Mouse (Mus musculus) heart, postnatal 4 days (tissue): ENCODE data around the gene Nkd1. TPM values are rescaled to one million over a fixed set of nuclear protein-coding genes. Genes with fewer than 3 reads are reported as not detected.

Experiments
- DNase-seq: peaks from one replicate; pipeline ENCODE4 v3.0.0; 2021
- total RNA-seq, 2 experiments: library from RNA; stranded (reverse); gene quantifications; 2 replicates each; pipeline ENCODE4 v1.2.3; 2021

Gene Nkd1
- total RNA-seq, 2 experiments from 2014 or later = 8.7 to 10.2 TPM

DNA sequence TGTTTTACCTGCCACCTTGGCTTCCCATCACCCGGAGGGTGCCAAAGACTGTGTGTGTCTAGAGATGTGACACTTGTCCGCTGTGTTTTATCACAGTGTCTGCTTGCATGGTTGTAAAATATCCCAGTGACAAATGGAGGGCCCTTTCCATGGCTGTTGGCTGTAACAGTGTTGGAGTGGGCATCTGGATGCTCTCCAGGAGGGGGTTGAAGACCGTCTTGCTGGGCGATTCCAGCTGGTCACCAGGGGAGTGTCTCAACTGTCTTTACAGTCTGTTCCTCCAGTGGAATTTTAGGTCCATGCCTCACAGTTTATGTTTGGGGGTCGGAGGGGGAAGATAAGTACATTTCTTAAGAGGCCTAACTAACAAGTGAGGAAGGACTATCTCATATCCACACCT lies 99.8 kb downstream of the Nkd1 start:
- no peak for DNase-seq

DNA sequence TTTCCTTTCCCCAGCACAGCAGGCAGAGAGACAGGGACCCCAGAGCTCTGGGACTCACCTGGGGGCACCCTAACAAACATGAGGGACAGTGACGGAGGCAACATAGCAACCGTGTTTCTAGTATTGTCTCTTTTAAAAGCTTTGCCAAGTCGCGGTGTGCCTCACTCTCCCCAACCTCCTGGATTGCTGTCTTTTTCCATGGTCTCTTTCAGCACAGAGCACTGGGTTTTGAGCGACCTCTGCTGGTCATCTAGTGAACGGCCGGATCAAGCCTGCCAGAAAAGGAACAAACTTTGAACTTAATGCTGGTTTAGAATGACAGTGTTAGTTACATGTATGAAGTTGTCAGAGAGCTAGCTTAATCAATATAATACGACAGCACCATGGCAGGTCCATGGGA lies 100.3 kb downstream of the Nkd1 start:
- peak; percentile 87 for DNase-seq

DNA sequence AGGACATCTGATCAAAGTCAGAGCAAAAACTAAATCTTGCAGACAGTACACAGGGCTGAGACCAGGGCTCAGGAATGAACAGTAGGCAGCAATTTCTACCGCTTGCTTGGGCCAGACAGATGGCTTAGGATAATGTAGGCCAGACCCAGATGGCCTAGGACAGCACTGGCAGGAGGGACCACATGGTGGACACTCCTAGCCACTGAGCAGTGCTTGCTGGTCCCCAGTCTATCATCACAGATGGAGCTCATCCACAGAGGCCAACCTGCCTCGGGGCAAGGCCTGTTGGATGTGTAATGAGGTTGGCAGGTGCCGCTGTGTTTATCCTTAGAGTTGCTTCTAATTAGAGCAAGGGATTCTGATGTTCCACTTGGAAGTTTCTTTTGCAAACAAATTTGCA lies 102.2 kb downstream of the Nkd1 start:
- no peak for DNase-seq

DNA sequence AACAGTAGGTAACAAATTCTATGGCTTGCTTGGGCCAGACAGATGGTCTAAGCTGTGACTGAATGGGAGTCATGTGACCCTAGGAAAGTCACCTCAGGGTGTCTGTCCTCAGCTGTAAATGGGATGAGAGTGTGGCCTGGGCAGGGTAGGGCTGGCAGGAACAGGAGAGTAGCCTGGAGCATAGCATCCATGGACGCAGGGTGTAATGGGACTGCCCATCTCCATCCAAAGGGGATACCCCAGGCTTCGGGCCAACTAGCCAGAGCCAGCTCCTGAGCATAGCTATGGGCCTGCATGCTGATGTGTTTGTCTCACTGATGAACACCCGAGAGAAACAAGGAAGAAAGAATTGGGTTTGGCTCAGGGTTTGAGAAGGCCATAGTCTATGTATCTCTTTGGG lies 103.1 kb downstream of the Nkd1 start:
- no peak for DNase-seq

DNA sequence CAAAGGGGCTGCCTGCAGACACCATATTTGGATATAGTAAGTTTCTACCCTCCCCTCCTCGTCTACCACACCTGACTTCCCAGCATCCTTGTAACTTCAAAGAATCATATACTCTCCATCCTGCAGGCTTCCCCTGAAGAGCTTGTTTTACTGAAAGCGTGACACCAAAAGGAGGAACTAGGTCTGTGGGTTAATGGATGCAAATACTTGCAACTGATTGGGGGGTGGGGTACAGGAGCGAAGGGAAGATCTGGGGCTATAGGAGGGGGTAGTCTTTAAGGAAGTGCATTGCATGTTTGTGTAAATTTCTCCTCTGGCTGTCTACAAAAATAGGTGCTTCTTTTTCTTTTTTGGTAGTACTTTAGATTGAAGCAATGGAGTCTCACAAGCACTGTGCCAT lies 105.3 kb downstream of the Nkd1 start:
- DNase-seq = no peak

DNA sequence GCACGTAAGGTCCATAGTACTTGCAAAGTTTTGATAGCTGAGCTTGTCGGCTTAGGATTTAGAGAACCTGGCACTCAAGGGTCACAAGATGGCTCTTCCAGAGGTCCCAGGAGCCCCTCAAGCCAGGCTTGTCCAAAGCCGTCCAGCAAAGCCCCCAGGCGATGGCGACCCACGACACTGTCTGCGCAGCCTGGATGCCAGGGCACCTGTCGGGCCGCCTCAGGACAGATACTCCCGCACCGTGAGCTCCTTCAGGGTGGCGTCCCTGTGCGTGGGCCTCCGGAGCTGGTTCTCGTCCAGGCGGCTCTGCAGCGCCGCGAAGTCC lies 105.7 kb downstream of the Nkd1 start:
- no peak for DNase-seq

DNA sequence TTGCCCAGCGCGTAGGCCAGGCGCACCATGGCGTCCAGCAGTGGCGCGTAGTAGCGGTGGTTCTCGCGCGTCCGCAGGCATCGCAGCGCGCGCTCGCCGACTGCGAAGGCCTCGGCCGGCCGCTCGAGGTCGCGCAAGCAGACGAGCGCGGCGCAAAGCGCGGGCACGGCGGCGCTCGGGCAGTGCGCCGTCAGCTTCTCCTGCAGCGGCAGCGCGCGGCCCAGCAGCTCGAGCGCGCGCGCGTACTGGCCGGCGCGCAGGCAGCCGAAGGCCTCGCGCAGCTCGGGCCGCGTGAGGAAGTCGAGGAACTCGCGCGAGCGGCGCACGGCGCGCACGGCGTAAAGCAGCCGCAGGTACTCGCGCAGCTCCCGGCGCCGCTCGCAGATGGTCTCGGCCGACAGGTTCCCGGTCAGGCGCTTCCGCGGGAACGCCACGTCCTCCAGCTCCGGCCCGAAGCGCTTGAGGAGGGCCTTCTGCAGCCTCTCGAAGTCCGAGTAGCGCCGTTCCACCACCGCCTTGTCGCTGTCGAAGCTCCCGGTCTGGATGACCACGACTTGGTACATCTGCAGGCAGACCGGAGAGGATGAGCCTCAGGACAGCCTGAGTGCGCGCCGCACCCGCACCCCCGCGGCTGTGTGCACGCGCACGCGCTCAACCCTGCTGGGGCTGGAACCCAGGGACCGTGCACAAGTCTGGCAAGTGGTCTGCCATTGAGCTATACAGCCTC lies 106.3 kb downstream of the Nkd1 start:
- DNase-seq = peak; percentile 77

DNA sequence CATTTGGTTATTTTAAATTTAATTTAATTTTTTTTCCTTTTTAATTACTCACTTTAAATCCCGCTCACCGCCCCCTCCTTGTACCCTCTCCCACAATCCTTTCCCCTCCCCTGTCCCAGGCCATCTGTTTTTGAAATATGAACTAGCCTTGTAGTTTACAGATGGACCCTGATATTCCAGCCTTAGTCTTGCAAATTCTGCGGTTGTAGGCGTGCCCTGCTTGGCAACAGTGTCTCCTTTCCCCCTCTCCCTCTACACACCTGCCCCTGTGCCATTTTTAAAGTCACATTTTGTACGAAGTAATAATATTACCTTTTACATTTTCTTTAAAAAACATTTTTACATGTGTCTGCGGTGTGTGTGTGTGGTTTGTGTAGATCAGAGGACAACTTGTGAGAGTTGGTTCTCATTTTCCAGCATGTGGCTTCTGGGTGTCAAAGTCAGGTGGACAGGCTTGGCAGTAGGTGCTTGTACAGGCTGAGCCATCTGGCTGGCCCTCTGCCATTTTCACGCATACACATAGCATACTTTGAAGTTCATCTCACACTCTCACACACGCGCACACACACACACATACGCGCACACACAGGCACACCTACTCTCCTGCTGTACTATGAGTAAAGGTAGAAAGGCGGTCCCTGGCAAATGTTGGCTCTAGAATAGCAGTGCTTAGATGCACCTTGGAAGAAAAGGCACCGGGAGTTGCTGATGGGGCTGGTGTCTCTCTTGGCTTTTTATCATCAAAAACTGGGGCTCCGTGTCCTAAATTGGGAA lies 107.0 kb downstream of the Nkd1 start:
- DNase-seq = no peak

DNA sequence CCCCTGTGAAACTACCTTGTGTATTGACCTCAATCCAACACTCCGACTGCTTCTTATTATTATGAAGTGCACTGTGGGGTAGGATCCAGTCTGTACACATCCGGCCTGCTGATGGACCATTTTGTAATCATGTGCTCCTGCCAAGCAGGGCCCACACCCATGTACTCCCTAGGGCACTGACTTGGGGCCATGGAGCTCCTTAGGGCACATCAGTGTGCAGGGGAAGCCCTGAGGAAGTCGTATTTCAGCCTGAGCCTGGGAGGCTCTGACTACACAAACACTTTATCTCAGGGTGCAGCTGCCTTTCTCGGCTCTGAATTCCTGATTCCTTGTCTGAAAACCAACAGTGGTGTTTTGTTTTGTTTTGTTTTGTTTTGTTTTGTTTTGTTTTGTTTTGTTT lies 109.1 kb downstream of the Nkd1 start:
- no peak for DNase-seq

DNA sequence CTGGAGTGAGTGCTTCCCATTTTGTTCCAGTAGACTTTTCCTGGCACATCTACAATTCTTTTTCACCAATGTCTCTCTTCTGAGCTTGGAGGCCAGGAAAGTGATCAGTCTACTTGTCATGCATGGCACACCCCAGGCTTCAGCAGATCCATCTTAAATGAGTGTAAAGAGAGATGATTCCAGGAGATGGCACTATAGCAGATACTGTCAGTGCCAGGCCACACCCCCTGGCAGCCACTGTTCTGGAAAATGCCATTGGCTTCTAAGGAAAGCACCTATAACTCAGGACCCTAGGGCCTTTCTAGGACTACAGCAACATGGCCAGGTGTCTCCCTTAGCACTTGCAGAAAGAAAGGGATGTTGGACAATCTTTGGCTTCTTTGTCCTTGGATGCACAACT lies 109.9 kb downstream of the Nkd1 start:
- DNase-seq = peak; percentile 35

DNA sequence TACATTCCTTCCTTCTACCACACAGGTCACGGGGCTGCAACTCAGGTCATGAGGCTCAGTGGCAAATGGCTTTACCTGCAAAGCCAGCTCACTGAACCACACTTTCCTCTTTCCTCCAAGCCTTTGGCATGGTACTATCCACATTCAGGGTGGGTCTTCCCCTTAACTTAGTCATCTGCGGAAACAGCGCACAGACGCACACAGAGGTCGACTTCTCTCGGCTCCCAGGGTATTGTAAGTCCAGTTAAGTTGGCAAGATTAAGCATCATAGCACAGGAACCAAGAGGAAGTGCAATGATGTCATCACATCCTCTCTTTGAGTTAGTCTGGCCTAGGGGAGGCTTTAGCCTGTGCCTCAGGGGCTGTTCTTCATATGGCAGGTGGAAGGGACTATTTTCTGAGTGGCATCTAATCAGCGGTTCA lies 112.2 kb downstream of the Nkd1 start:
- peak; percentile 31 for DNase-seq

DNA sequence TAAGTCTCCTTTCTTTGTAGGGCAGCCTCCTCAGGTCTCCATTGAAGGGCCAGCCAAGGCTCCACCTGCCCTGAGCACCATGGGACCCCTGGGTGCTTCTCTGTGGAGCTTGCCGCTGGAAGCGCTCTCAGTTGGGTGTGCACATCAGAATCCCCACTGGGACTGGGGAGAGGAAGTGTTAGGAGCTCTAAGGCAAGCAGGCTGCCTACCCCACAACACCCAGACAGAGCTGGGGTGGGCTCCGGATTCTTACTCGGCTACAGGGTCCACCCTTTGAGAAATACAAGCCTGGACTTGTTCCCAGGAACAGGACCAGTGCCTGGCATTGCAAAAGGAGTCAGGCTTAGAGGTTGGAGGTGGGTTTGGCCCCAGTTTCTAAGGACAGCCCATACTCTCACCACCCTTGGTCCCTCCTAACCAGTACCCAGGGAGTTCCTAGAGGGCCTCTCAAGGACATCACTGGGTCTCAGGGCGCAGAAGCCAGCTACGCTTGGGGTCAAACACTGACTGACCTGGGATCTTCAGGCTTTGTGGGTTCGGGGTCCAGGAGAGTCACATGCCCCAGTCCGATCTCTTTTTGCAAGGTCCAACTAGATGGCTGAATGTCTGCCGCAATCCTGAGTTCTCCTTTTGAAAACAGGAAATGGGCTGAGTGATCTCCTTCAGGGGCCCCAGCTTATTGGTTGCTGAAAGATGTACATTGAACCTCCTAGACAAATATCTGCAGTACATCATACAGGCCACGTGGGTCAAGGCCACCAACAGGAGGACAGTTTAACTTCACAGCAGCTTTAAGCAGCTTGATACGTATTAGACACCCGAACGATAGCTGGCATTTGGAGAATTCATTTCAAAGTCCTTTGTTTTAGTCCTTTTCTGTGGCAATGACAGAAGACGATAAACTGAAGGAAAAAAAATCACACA lies 114.6 kb downstream of the Nkd1 start, which contains the start of gene Snx20:
Gene Snx20, minus strand, starts transcription at position 655 of the 924 bp plus-strand sequence.
- no peak for DNase-seq

DNA sequence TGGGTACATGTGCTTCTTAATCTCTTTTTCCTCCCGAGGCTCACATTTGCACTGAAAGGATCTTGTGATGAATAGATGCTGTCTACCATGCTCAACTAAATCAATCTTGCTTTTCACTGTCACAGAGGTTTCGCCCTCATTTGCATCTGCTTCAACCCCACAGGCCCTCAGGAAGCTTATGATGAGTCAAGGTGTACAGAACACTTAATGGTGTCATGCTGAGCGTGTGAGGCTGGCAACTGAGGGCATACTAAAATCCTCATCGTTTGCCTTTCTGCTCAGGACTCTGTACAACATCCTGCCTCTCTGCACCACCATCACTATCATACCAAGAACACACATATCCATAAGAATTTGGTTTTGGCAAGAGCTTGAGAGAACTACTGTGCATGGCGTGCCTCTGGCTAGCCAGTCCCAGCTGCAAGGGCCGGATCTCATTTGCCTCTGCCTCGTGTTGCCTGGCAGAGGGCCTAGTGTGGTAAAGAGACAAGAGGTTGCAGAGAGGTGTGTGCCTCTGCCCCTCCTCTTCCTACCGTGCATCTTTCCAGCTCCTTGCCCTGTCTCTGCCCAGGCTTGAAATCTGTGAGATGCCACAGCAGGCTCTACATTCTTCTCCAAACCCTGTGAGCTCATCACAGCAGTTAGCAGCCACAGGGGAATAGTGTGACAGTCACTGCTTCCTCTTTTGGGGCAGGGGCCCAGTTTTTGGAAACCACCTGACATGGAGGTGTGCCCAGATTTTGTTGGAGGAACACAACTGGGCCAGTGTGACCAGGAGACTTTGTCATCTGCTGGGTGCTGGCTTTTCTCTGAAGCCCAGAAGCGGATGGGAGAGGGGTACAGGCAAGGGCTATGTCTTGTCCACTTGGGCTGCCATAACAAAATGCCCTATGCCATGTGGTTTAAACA lies 116.2 kb downstream of the Nkd1 start:
- DNase-seq = no peak

- DNase-seq = no peak
Observed at GRCm38 (mm10) chr8:88638908-88639307, 117.8 kb downstream of the Nkd1 start.

GRCm38 (mm10) chr8:88642734-88643564 lies 121.8 kb downstream of the Nkd1 start:
- DNase-seq = no peak

Other genes starting within 250 kb of the Nkd1 start
- 1 to 10 TPM; 4.0 to 5.4 TPM for gene Adcy7, start 249.0 kb upstream of the Nkd1 start, total RNA-seq
- 10 to 100 TPM; 73.4 to 87.1 TPM for gene Brd7, start 159.2 kb upstream of the Nkd1 start, total RNA-seq
- gene Snx20, start 114.8 kb downstream of the Nkd1 start, total RNA-seq = 1 to 10 TPM; 1.2 to 2.1 TPM
- 1 to 10 TPM in 1 of 2 experiments, under 1 TPM in 1; 0.79 to 1.1 TPM for gene Nod2, start 126.0 kb downstream of the Nkd1 start, total RNA-seq
- 10 to 100 TPM; 18.8 to 20.3 TPM for gene Cyld, start 175.7 kb downstream of the Nkd1 start, total RNA-seq